Mouse (Mus musculus) heart, embryonic 12.5 days (tissue): ENCODE measurements around the gene Trdmt1. TPM values are rescaled to one million over a fixed set of nuclear protein-coding genes. Genes with fewer than 3 reads are reported as not detected.

ENCODE experiments used
- polyA plus RNA-seq: library from polyadenylated mRNA; unstranded; fragments of >200 nt; fragmentation: Nextera tagmentation; extraction: Ambion mirVana; gene quantifications from 2 replicates; pipeline ENCODE4 v1.2.1, GENCODE M21; 2016

Trdmt1 gene
- polyA plus RNA-seq, 1 experiment from 2014 or later = 7.4 TPM

Other genes with a start within 250 kb of the Trdmt1 start
- 0.57 and 0.59 TPM in 2 replicates for gene Cubn, start 52.9 kb downstream of the Trdmt1 start, polyA plus RNA-seq
- 912 and 971 TPM in 2 replicates for gene Vim, start 29.3 kb upstream of the Trdmt1 start, polyA plus RNA-seq
- 0.08 and 0.30 TPM in 2 replicates for gene St8sia6, start 249.4 kb upstream of the Trdmt1 start, polyA plus RNA-seq